8 mouse cellular contexts compared by ENCODE assay signal in the genomic region with DNA sequence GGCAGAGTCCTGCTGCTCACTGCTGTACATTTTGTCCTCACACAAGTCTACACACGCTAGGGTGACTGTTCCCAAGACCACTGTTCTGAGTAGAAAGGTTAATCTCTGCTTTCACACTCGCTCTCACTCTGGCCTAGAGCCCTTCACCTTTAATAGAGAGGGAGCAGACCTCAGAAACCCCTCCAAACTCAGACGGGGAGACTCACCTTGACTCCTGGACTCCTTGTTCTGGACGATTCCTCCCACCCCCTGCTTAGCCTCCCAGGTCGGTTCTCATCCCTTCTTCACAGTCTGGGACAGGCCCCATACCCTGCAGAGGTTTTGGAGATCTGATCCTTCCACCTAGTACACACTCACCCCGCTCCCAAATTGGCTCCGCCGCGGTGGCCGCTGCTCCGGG. TPM values are rescaled to one million over a fixed set of nuclear protein-coding genes. Genes with fewer than 3 reads are reported as not detected.
A peak's percentile ranks its signal among the peaks of the same experiment; 100 is the strongest.
DNase-seq lines count a peak whose midpoint lies in the region; ATAC-seq and TF ChIP-seq lines count a peak whose summit lies in the region.

No protein-coding gene starts in this region.

- intact Hi-C loops in heart, adult 2 months (cut with DNase I) = loop anchor here (10.0 kb wide), 1 partner anchor 365 kb away; no protein-coding TSS in a partner anchor
- intact Hi-C loops in heart, postnatal 25 days (cut with DNase I) = no loop called here

- H3K4me1 ChIP-seq in heart, adult 2 months (ENCODE audit: control insufficient read depth, insufficient read depth, low read length) = peaks cover 10% of the 10 kb centered on the region
- H3K4me1 ChIP-seq in embryonic fibroblast, embryonic 13.5 days (ENCODE audit: control insufficient read depth, insufficient read depth, low read length) = peaks cover 16% of the 10 kb centered on the region
- peaks cover 63% of the 10 kb centered on the region for H3K4me1 ChIP-seq in liver, embryonic 12.5 days

- H3K9me3 ChIP-seq in liver, embryonic 12.5 days (replicated peaks) = no peaks in the 10 kb centered on the region

- peak; percentile 16 for ATAC-seq in liver, embryonic 12.5 days

- no peak for TF ChIP-seq CTCF in heart, adult 2 months (IDR thresholded peaks at IDR 0.05)
- no peak for TF ChIP-seq CTCF in embryonic fibroblast, embryonic 13.5 days (IDR thresholded peaks at IDR 0.05; ENCODE audit: borderline replicate concordance, insufficient read depth, low read length)

- no peaks in the 10 kb centered on the region for H3K79me2 ChIP-seq in heart, adult 2 months (replicated peaks; ENCODE audit: control insufficient read depth, insufficient read depth, low read length)

- no peak for DNase-seq in heart, adult 2 months
- no peak for DNase-seq in heart, postnatal 25 days (ENCODE audit: low spot score)
- peak; percentile 35 for DNase-seq in 3T3-L1 (ENCODE audit: low read depth, low spot score)
- DNase-seq in adrenal gland, postnatal 4 days (ENCODE audit: low spot score in 2 of 2) = no peak
- DNase-seq in spleen, postnatal 36 days (ENCODE audit: low spot score in 2 of 2) = no peak
- DNase-seq in right cerebral cortex, adult 18-20 months = no peak

- peak overlapping the region; percentile 78 for H3K4me3 ChIP-seq in heart, adult 2 months
- peak overlapping the region; percentile 91 for H3K4me3 ChIP-seq in embryonic fibroblast, embryonic 13.5 days (ENCODE audit: insufficient read depth, low read length)
- H3K4me3 ChIP-seq in liver, embryonic 12.5 days = peak overlapping the region; percentile 83

- TF ChIP-seq POLR2A in heart, adult 2 months (IDR thresholded peaks at IDR 0.05; ENCODE audit: insufficient read depth, low read depth, low read length) = no peak
- no peak for TF ChIP-seq POLR2A in embryonic fibroblast, embryonic 13.5 days (IDR thresholded peaks at IDR 0.05; ENCODE audit: low read depth, low read length)

- WGBS in heart, adult 2 months = 2% methylated on average over 11 of the region's 11 CpGs
- WGBS in liver, embryonic 12.5 days (ENCODE audit: insufficient replicate concordance) = 5% methylated on average over 11 of the region's 11 CpGs

- no peaks in the 10 kb centered on the region for H3K27me3 ChIP-seq in heart, adult 2 months (ENCODE audit: control insufficient read depth, insufficient read depth, low read length)
- H3K27me3 ChIP-seq in liver, embryonic 12.5 days (replicated peaks) = no peaks in the 10 kb centered on the region

- peak overlapping the region; percentile 86 for H3K27ac ChIP-seq in heart, adult 2 months
- H3K27ac ChIP-seq in embryonic fibroblast, embryonic 13.5 days (ENCODE audit: insufficient read depth, low read length) = peak overlapping the region; percentile 67
- H3K27ac ChIP-seq in liver, embryonic 12.5 days = peak overlapping the region; percentile 95

- TF ChIP-seq EP300 in heart, adult 2 months (IDR thresholded peaks at IDR 0.05; ENCODE audit: insufficient read depth, low read depth, low read length) = no peak

- H3K9ac ChIP-seq in heart, adult 2 months (ENCODE audit: low read depth, low read length) = peak overlapping the region; percentile 80
- peak overlapping the region; percentile 92 for H3K9ac ChIP-seq in liver, embryonic 12.5 days

- H3K36me3 ChIP-seq in heart, adult 2 months (ENCODE audit: control insufficient read depth, insufficient read depth, low read length) = no peaks in the 10 kb centered on the region
- peaks cover 25% of the 10 kb centered on the region for H3K36me3 ChIP-seq in liver, embryonic 12.5 days

- peak overlapping the region; percentile 93 for H3K4me2 ChIP-seq in liver, embryonic 12.5 days

RNA-seq across cellular contexts. Expression of gene Fam214b, which starts 6.4 kb away (rescaled TPM):
- 10 to 100 TPM; 26.3 to 33.1 TPM for total RNA-seq in heart, adult 2 months (2021)
- polyA plus RNA-seq in heart, adult 2 months (2012; rRNA removed) = 19.6 and 21.3 TPM in 2 replicates
- 10 to 100 TPM; 27.7 to 32.8 TPM for total RNA-seq in heart, postnatal 25 days (2021)
- 26.7 and 50.0 TPM in 2 replicates for polyA plus RNA-seq in embryonic fibroblast, embryonic 13.5 days (2011; ENCODE audit: insufficient read length, low read depth, missing spikeins)
- 28.9 and 32.2 TPM in 2 replicates for polyA plus RNA-seq in liver, embryonic 12.5 days (2016; fragmentation: Nextera tagmentation; extraction: Ambion mirVana)
- 10 to 100 TPM; 37.6 to 40.8 TPM for total RNA-seq in adrenal gland, postnatal 4 days (2021)

RNA-seq across cellular contexts. Expression of gene Stoml2, which starts 8.1 kb away (rescaled TPM):
- total RNA-seq in heart, adult 2 months (2021) = 100 to 1,000 TPM; 101 to 114 TPM
- polyA plus RNA-seq in heart, adult 2 months (2012; rRNA removed) = 97.3 and 117 TPM in 2 replicates
- 100 to 1,000 TPM; 104 to 108 TPM for total RNA-seq in heart, postnatal 25 days (2021)
- polyA plus RNA-seq in embryonic fibroblast, embryonic 13.5 days (2011; ENCODE audit: insufficient read length, low read depth, missing spikeins) = 91.7 and 107 TPM in 2 replicates
- 280 and 292 TPM in 2 replicates for polyA plus RNA-seq in liver, embryonic 12.5 days (2016; fragmentation: Nextera tagmentation; extraction: Ambion mirVana)
- total RNA-seq in adrenal gland, postnatal 4 days (2021) = 100 to 1,000 TPM; 193 to 202 TPM

RNA-seq across cellular contexts. Expression of gene Pigo, which starts 14.0 kb away (rescaled TPM):
- total RNA-seq in heart, adult 2 months (2021) = 10 to 100 TPM; 21.0 to 26.5 TPM
- polyA plus RNA-seq in heart, adult 2 months (2012; rRNA removed) = 20.1 and 27.1 TPM in 2 replicates
- 10 to 100 TPM; 21.8 to 25.1 TPM for total RNA-seq in heart, postnatal 25 days (2021)
- 8.6 and 15.0 TPM in 2 replicates for polyA plus RNA-seq in embryonic fibroblast, embryonic 13.5 days (2011; ENCODE audit: insufficient read length, low read depth, missing spikeins)
- polyA plus RNA-seq in liver, embryonic 12.5 days (2016; fragmentation: Nextera tagmentation; extraction: Ambion mirVana) = 16.8 and 19.4 TPM in 2 replicates
- 10 to 100 TPM; 21.7 to 25.0 TPM for total RNA-seq in adrenal gland, postnatal 4 days (2021)

RNA-seq across cellular contexts. Expression of gene Unc13b, which starts 19.1 kb away (rescaled TPM):
- total RNA-seq in heart, adult 2 months (2021) = 10 to 100 TPM in 1 of 2 experiments, 1 to 10 TPM in 1; 10.0 to 10.9 TPM
- polyA plus RNA-seq in heart, adult 2 months (2012; rRNA removed) = 6.7 and 11.7 TPM in 2 replicates
- total RNA-seq in heart, postnatal 25 days (2021) = 10 to 100 TPM; 14.8 to 16.3 TPM
- 2.9 and 4.5 TPM in 2 replicates for polyA plus RNA-seq in embryonic fibroblast, embryonic 13.5 days (2011; ENCODE audit: insufficient read length, low read depth, missing spikeins)
- 0.91 and 1.2 TPM in 2 replicates for polyA plus RNA-seq in liver, embryonic 12.5 days (2016; fragmentation: Nextera tagmentation; extraction: Ambion mirVana)
- total RNA-seq in adrenal gland, postnatal 4 days (2021) = 10 to 100 TPM; 14.0 to 17.4 TPM

RNA-seq across cellular contexts. Expression of gene Fancg, which starts 29.3 kb away (rescaled TPM):
- 1 to 10 TPM; 2.8 to 3.2 TPM for total RNA-seq in heart, adult 2 months (2021)
- polyA plus RNA-seq in heart, adult 2 months (2012; rRNA removed) = 3.9 and 4.9 TPM in 2 replicates
- total RNA-seq in heart, postnatal 25 days (2021) = 1 to 10 TPM; 3.8 to 4.3 TPM
- polyA plus RNA-seq in embryonic fibroblast, embryonic 13.5 days (2011; ENCODE audit: insufficient read length, low read depth, missing spikeins) = 7.7 and 9.4 TPM in 2 replicates
- 12.3 and 13.6 TPM in 2 replicates for polyA plus RNA-seq in liver, embryonic 12.5 days (2016; fragmentation: Nextera tagmentation; extraction: Ambion mirVana)
- 10 to 100 TPM; 11.7 to 14.9 TPM for total RNA-seq in adrenal gland, postnatal 4 days (2021)
